Mouse (Mus musculus) CH12F3 (cell line): ENCODE data around the gene Prelid3b.

Experiments used
- in situ Hi-C: fragments of 300-500 bp; cut with MboI; formaldehyde crosslinking; loops from 2 replicates; pipeline ENCODE4 v1.14.3; 2020; ENCODE audit warnings: low sequenced_read_pairs

Gene Prelid3b

GRCm38 (mm10) chr2:174428996-174429591 is 43.8 kb downstream of the Prelid3b start:
- in situ Hi-C loops = no loop called here

DNA sequence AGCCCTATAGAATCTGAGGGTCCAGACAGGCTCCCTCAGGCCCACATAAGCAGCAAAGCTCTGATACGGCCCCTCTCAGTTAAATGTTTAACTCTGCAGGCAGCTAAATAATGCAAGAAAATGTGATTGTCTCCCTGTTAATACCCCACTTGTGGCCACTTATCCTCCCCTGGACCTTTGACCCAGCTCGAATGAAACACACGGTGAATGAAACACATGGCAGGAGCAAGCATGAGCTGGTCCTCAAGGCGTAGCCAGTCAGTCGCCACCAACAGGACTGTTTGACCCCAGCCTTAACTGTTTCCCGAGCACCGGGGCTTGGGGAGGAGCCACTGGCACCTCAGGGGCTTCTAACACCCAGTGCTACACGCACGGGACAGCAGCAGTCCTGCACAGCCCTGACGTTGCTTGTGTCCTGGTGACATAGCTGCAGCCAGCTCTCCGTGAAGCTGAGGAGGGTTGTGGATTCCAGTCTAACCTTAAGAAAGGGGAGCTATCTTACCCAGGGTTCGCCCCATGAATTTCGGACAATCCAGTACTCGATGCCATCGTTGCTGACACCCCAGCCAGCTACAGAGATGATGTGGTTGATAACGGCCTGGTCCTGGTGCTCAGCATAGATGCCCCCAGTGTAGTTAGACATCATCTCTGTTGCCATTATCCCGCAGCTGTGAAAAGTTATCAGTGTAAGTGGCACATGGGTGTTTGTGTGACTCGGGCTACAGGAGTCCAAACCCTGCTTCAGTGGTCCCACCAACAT is 44.6 kb downstream of the Prelid3b start:
- in situ Hi-C loops = no loop called here

DNA sequence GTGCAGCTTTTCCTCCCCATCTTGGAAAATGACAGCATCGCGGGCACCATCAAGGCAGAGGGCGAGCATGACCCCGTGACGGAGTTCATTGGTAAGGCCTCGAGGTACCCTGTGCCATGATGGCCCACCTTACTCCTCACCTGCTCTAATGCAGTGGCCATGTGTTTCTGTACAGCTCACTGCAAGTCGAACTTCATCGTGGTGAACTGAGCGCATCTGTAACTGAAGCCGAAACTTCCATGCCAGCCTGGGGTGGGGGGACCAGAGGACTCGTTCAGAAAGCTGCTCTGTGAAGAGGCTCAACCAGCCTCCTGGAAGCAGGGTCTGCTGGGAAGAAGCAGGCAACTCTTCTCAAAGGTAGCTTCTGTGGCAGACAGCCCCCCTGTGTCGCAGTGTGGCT is 46.0 kb downstream of the Prelid3b start:
- in situ Hi-C loops = no loop called here

DNA sequence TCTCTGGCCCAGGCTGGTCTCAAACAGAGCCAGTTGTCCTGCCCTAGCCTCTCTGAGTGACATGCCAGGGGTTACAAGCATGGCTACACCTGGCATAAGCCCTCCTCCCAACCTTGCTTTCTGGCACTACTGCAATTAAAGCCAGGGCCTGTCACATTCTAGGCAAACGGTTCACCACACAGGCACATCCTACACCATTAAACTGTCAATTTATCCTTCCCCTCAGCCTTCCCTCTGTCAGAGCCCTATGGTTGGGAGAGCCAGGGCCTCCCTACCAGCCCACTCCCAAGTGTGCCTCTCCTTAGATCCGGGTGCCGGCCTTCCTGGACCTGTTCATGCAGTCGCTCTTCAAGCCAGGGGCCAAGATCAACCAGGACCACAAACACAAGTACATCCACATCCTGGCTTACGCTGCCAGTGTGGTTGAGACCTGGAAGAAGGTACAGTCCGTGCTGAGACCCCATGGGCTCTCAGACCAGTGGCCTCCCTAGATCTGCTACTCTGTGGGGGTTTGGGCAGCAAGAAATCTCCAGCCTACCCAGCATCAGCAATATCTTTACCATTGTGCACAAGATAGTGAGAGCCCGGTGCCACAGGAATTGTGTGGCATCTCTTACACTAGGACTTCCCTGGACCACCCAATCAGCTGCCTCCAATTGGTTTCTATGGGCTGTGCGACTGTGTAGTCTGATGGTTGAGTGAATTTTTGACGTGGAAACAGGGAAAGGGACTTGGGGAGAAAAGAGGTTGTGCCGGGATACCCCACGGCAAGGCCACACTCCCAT is 48.4 kb downstream of the Prelid3b start:
- in situ Hi-C loops = no loop called here

GRCm38 (mm10) chr2:174421107-174421506 is 51.8 kb downstream of the Prelid3b start:
- in situ Hi-C loops = no loop called here

DNA sequence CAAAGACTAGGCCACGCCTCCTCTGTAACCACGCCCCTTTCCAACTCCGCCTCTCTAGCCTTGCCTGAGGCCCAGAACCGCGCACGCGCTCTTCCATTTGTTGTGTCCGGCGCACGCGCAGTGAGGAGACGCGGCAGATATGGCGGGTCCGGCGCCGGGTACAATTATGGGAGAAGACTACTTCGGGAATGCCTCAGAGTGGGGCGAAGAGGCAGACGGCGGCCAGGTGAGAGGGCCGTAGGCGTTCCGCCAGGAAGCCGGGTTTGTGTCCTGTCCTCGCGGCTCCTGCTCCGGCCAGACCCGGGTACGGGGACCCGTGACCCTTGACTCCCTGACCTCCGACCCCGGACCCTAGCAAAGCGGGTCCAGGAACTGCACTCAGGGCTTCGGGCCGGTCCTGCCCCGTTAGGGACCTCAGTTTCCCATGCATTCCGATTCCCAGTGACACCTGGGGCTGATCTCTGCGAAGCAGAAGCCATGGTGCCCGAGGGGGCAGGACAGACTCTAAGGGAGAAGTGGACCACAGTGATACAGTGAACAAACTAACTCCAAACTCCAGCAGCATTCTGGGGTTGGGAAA is 57.1 kb downstream of the Prelid3b start, which contains the start of gene Nelfcd:
TSS of gene Nelfcd (plus strand) at position 74 of the 580 bp plus-strand sequence.
- in situ Hi-C loops = no loop called here
